Mouse (Mus musculus) lung, postnatal 0 days (tissue): ENCODE data around the gene Klc3.

ENCODE experiments used
- CTCF ChIP-seq: IDR thresholded peaks from 2 replicates; pipeline ENCODE4 v1.5.1; 2016; ENCODE audit warnings: antibody characterized with exemption, mild to moderate bottlenecking
- EP300 ChIP-seq: IDR thresholded peaks from 2 replicates; pipeline ENCODE4 v1.6.1; 2016; ENCODE audit warnings: antibody characterized with exemption, mild to moderate bottlenecking, control low read depth

- no peak for TF ChIP-seq EP300
- no peak for TF ChIP-seq CTCF
Observed at GRCm38 (mm10) chr7:19376019-19376418, 27.9 kb downstream of the Klc3 start.
